Mouse (Mus musculus) E14TG2a.4 (cell line): ENCODE data around the gene Coro2b.

Experiments
- CTCF ChIP-seq: conservative IDR thresholded peaks from 2 replicates; pipeline ENCODE4 v1.5.1; 2014; ENCODE audit warnings: low read length
- NANOG ChIP-seq: IDR thresholded peaks from 2 replicates; pipeline ENCODE4 v1.6.1; 2014; ENCODE audit warnings: borderline replicate concordance, low read length, mixed read lengths

DNA sequence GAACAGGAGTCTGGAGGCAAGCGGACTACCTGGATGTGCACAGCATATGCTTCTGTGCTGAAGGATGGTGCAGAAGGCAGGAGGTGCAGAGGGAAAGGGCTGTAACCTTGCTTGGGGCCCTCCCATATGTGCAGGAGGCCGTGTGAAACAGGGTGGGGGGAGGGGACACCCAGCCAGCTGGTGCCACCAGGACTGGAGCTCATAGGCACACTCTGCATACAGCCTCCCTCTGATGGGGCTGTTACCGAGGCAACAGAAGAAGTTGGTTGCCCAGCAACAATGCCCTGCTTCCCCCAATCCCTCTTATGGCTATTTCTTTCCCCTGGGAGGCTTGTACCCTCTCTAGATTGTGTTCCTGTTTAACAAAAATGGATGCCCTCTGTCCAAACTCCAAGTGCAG, 17.8 kb upstream of the Coro2b start:
- TF ChIP-seq CTCF (no peak), NANOG (no peak)
